Mouse (Mus musculus) C2C12 (cell line): ENCODE measurements around the gene Hdac7. TPM values are rescaled to one million over a fixed set of nuclear protein-coding genes. Genes with fewer than 3 reads are reported as not detected.
"Not testable (repeated sequence)": the region's sequence is repeated elsewhere in the genome, so short reads cannot be mapped to it uniquely, and the experiment has no call there.

Experiments
- H3K27me3 ChIP-seq: one replicate; pipeline ENCODE4 v1.6.1; 2011; ENCODE audit not compliant: control insufficient read depth, insufficient read depth, insufficient read length
- H3K36me3 ChIP-seq: one replicate; pipeline ENCODE4 v1.6.1; 2011; ENCODE audit not compliant: control insufficient read depth, insufficient read depth
- H3K4me3 ChIP-seq: one replicate; pipeline ENCODE4 v1.5.1; 2011; ENCODE audit warnings: mild to moderate bottlenecking, control low read depth; ENCODE audit not compliant: poor library complexity, insufficient read depth, severe bottlenecking
- H3K79me2 ChIP-seq: one replicate; pipeline ENCODE4 v1.6.1; 2011; ENCODE audit not compliant: control insufficient read depth, insufficient read depth
- H3K79me3 ChIP-seq: one replicate; pipeline ENCODE4 v1.6.1; 2011; ENCODE audit warnings: low read depth, control low read depth
- H3ac ChIP-seq: one replicate; pipeline ENCODE3; 2011; ENCODE audit warnings: low read depth; ENCODE audit not compliant: control insufficient read depth, insufficient read length
- CEBPB ChIP-seq: IDR thresholded peaks from one replicate; pipeline ENCODE4 v1.6.1; 2011; ENCODE audit warnings: low read depth, mild to moderate bottlenecking, control low read depth, moderate library complexity
- CTCF ChIP-seq: IDR thresholded peaks from one replicate; pipeline ENCODE4 v1.5.1; 2011; ENCODE audit not compliant: control insufficient read depth, insufficient read depth, insufficient read length
- FOSL1 ChIP-seq: IDR thresholded peaks from one replicate; pipeline ENCODE4 v1.8.0; 2011; ENCODE audit warnings: mild to moderate bottlenecking, low read length; ENCODE audit not compliant: poor library complexity, insufficient read depth, severe bottlenecking
- MAX ChIP-seq: IDR thresholded peaks from one replicate; pipeline ENCODE4 v1.6.1; 2011; ENCODE audit warnings: mild to moderate bottlenecking, control low read depth
- MYOD1 ChIP-seq: IDR thresholded peaks from one replicate; pipeline ENCODE4 v1.6.1; 2011; ENCODE audit warnings: low read depth; ENCODE audit not compliant: control insufficient read depth, insufficient read length
- MYOG ChIP-seq: IDR thresholded peaks from one replicate; pipeline ENCODE4 v1.6.1; 2011; ENCODE audit not compliant: control insufficient read depth, insufficient read length; ENCODE audit errors: extremely low read depth
- USF1 ChIP-seq: IDR thresholded peaks from one replicate; pipeline ENCODE4 v1.6.1; 2011; ENCODE audit warnings: low read depth, mild to moderate bottlenecking, control low read depth, moderate library complexity
- polyA plus RNA-seq: library from polyadenylated mRNA; unstranded; fragments of >200 nt; fragmentation: generic; extraction: Trizol; gene quantifications from one replicate; pipeline ENCODE4 v1.2.1, GENCODE M21; 2012; ENCODE audit warnings: missing spikeins

The Hdac7 gene
- polyA plus RNA-seq, 1 experiment = 41.2 TPM

DNA sequence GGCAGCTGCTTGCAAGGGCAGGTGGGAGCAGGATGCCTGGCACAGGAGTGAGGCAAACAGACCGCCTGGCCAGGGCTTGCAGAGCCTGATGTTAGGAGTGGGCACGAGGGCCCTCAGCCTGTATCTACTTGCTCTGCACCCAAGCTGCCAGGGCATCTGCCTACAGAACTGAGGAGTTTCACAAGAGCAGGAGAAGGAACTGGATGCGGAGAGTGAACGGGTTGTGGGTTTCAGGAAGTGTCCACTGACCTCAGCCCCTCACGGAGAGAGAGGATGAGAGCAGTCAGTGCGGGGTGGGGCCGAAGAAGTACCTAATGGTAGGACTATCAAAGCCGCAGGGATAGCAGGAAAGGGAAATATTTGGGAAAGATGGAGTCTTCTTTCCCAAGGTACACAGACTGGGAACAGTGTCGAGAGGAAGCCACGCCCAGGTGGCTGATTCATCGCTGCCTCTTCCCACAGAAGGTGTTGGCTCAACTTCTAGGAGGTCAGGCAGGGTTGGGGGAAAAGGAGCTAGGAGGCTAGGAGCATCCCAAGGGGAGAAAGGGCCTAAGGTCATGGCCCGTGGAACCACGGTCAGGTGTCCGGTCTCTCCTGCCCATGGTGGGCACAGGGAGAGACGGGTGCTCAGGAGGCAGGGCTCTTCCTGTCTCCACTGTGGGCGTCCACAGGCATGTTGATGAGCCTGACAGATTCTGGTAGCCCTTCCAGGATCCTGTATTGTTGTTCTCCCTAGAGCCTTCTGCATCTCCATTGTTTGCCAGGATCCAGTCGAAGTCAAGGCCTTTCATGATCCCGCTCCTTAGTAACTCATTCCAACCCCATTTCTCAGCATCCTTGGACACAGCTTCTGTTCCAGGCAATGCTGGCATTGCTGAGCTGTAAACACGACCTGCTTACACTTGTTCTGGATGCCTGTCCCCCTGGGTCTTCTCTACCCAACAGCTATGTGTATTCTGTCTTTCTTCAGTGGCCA, 27.0 kb upstream of the Hdac7 start:
- Histone ChIP-seq H3K79me2 (no peaks in the 10 kb centered on the region), H3K36me3 (peaks cover 8% of the 10 kb centered on the region), H3ac (no peak overlapping the region), H3K79me3 (no peaks in the 10 kb centered on the region), H3K27me3 (no peaks in the 10 kb centered on the region), H3K4me3 (no peak overlapping the region)
- TF ChIP-seq MYOG (no peak), USF1 (no peak), CEBPB (no peak), FOSL1 (peak; percentile 19)

DNA sequence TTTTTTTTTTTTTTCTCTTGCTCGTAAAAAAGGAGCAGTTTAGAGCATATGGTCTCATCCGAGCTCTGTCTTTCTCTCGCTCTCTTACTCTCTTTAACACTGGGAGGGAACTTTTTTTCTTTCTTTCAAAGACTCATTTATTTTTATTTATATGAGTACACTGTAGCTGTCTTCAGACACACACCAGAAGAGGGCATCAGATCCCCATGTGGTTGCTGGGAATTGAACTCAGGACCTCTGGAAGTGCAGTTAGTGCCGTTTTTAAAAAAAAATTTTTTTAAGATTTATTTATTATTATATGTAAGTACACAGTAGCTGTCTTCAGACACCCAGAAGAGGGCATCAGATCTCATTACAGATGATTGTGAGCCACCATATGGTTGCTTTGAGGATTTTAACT, 25.8 kb upstream of the Hdac7 start:
- not testable (repeated sequence) for H3K27me3 ChIP-seq, H3ac ChIP-seq, H3K36me3 ChIP-seq, H3K79me3 ChIP-seq, H3K79me2 ChIP-seq, H3K4me3 ChIP-seq

DNA sequence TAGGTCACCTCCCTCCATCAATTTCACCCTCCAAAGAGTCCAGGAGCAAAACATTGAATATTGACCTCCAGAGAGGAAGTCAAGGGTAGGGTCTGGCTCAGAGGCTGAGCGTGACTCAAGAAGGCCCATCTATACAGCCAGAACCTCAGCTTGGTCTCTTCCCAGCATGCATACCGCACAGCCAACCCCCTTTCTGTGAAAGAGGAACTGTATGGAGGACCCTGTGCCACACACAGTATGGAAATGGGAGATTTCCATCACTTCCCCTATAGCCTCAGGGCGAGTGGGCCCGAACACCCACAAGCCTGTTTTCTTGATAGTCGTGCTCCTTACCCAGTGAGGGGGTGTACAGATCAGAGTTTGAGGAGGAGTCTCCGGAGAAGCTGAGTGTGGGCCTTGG, 24.7 kb upstream of the Hdac7 start:
- Histone ChIP-seq H3K4me3 (no peak overlapping the region), H3ac (no peak overlapping the region), H3K79me3 (no peaks in the 10 kb centered on the region), H3K79me2 (no peaks in the 10 kb centered on the region), H3K27me3 (no peaks in the 10 kb centered on the region), H3K36me3 (peaks cover 4% of the 10 kb centered on the region)
- no peak for TF ChIP-seq MYOD1
- no peak for TF ChIP-seq FOSL1
- TF ChIP-seq MYOG = no peak
- no peak for TF ChIP-seq USF1
- TF ChIP-seq CTCF = no peak
- TF ChIP-seq MAX = no peak
- TF ChIP-seq CEBPB = no peak

DNA sequence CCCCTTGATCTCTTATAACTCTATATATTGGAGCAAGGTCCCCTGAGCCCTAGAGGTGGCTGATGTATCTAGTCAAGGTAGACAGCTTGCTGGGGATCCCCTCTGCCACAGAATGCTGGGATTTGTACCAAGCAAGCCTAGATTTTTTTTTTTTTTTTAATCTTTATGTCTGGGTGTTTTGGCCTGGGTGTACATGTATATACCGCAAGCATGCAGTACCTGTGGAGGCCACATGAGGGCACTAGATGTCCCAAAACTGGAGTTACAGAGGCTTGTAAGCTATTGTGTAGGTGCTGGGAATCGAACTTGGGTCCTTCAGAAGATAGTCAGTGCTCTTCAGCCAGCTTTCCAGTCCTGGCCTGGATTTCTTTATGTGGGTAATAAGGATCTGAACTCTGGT, 21.7 kb upstream of the Hdac7 start:
- no peaks in the 10 kb centered on the region for H3K79me2 ChIP-seq
- H3K36me3 ChIP-seq = peaks cover 4% of the 10 kb centered on the region
- no peak overlapping the region for H3ac ChIP-seq
- no peak for TF ChIP-seq MAX
- no peak for TF ChIP-seq CEBPB
- no peak for TF ChIP-seq MYOG
- no peak for TF ChIP-seq CTCF
- no peak for TF ChIP-seq FOSL1
- TF ChIP-seq USF1 = no peak
- no peak for TF ChIP-seq MYOD1
- no peak overlapping the region for H3K4me3 ChIP-seq
- no peaks in the 10 kb centered on the region for H3K27me3 ChIP-seq
- no peaks in the 10 kb centered on the region for H3K79me3 ChIP-seq

DNA sequence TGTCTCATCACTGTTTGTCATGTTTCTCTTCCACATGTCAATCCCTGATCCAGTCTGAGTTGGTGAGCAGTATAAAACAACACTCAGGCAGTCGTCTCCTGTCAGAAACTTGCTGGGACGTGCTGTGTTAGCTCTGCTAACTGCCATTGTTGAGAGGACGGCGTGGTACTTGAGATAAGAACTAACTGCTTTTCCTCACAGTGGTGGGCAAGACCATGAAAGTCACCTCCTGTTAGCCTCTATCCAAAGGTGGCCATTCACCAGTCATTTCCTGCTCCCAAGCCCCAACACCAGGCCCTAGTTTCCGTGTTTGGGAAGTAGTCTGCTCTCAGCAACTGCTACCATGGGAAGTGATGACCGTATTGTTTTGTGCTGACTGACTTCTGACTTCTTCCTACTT, 20.9 kb upstream of the Hdac7 start:
- H3K36me3 ChIP-seq = peaks cover 4% of the 10 kb centered on the region
- no peak overlapping the region for H3ac ChIP-seq
- no peaks in the 10 kb centered on the region for H3K27me3 ChIP-seq
- H3K4me3 ChIP-seq = no peak overlapping the region
- no peaks in the 10 kb centered on the region for H3K79me2 ChIP-seq
- no peaks in the 10 kb centered on the region for H3K79me3 ChIP-seq
- TF ChIP-seq CEBPB (no peak), MYOD1 (no peak), CTCF (no peak), MAX (no peak), USF1 (no peak), FOSL1 (no peak), MYOG (no peak)

DNA sequence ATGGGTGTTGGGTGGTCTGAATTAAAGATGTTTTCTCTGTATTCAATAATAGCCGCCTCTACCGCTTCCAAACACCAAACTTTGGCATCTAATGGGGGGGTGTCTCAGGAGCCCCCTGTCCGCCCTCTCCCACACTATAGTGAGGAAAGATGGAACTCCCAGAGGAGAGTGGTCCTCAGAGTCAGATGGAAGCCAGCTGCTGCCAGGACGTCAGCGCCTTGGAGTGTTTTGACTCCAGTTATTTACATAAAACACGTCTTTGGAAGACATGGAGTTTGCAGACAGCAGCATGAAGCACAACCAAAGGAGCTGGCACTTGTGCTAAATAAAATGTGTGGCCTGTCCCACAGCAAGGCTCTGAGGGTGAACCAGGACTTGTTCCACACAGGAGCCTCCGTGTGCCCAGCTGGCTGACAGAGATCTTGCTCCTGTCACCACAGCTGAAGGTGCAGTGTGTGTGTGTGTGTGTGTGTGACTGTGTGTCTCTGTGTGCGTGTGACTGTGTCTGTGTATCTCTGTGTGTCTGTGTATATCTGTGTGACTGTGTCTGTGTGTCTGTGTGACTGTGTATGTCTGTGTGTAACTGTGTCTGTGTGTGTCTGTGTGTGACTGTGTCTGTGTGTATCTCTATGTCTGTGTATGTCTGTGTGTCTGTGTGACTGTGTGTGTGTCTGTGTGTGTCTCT, 20.2 kb upstream of the Hdac7 start:
- H3K79me3 ChIP-seq = no peaks in the 10 kb centered on the region
- peaks cover 4% of the 10 kb centered on the region for H3K36me3 ChIP-seq
- no peaks in the 10 kb centered on the region for H3K27me3 ChIP-seq
- H3K4me3 ChIP-seq = no peak overlapping the region
- TF ChIP-seq MAX (no peak), USF1 (no peak), FOSL1 (no peak), MYOG (no peak), CTCF (no peak), CEBPB (no peak), MYOD1 (no peak)
- H3ac ChIP-seq = no peak overlapping the region
- no peaks in the 10 kb centered on the region for H3K79me2 ChIP-seq
